Mouse (Mus musculus): ENCODE results near the gene Caskin2. TPM values are rescaled to one million over a fixed set of nuclear protein-coding genes. Genes with fewer than 3 reads are reported as not detected.

The Caskin2 gene
- polyA plus RNA-seq, 1 experiment: 0.82 TPM

DNA sequence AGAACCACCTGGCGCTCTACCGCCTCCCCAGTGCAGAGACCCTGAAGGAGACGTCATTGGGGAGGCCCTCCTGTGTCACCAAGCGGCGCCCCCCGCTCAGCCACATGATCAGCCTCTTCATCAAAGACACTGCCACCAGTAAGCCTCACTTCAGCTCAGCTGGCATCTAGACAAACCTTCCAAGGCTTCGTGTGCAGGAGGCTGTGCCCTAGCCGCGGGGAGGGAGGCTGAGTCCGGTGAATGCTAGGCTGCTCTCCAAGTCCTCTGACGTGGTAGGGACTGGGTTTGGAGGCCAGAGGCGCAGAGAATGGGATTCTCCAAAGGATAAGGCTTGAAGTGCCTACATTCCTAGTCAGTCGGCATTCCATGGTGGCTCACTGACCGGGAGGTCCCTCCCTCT is 21.1 kb downstream of the Caskin2 start:
- no peak for TF ChIP-seq GATA1 (IDR thresholded peaks at IDR 0.05; ENCODE audit: low read length)

DNA sequence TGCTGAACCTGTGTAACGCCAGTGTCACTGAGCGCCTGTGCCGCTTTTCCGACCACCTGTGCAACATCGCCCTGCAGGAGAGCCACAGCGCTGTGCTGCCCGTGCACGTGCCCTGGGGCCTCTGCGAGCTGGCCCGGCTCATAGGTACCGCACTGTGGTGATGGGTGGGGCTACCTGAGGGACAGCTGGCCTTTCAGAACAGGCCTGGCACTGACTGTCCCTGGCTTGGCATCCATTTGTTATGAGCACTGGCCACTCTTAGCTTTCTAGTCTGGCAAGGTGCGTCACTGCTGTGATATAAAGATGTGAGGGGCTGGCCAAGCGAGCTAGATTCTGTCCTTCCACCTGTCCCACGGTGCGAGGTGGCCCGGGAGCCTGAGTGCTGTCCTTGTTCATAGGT is 21.5 kb downstream of the Caskin2 start:
- TF ChIP-seq GATA1 (IDR thresholded peaks at IDR 0.05; ENCODE audit: low read length): no peak

DNA sequence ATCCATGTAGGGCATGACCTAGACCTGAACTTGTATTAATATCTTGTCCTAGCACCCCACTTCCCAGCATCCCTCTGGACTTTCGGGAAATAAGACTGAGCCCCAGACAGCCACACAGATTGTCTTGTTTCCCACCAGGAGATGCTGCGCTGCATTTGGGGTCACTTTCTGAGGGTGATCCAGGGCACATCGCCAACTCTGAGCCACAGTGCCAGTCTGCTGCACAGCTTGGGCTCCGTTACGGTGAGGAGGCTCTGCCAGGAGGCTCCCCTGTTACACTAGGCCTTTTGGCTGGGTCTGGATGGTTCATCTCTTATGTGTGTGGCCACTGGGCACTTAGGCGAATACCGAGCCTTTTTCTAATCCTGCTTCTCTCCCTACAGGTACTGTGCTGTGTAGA is 23.7 kb downstream of the Caskin2 start:
- no peak for TF ChIP-seq GATA1 (IDR thresholded peaks at IDR 0.05; ENCODE audit: low read length)

DNA sequence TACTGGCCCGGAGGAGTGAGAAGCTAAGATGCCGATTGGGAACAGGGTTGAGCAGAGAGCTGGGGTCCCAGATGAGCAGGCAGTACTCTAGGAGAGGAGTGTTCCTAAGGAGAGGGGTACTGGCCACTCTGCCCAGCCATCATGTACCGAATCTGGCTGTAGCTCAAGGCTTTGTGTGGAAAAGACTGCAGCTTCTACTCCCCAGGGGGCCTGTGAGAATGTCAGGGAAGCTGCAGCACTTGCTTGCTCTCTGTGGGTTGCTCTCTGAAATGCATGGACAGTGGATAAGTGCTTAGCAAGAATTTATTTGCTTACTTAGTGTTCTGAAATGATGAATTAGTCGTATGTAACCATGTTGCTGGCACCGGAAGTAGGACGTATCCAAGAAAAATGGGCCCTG is 27.0 kb downstream of the Caskin2 start:
- no peak for TF ChIP-seq GATA1 (IDR thresholded peaks at IDR 0.05; ENCODE audit: low read length)

DNA sequence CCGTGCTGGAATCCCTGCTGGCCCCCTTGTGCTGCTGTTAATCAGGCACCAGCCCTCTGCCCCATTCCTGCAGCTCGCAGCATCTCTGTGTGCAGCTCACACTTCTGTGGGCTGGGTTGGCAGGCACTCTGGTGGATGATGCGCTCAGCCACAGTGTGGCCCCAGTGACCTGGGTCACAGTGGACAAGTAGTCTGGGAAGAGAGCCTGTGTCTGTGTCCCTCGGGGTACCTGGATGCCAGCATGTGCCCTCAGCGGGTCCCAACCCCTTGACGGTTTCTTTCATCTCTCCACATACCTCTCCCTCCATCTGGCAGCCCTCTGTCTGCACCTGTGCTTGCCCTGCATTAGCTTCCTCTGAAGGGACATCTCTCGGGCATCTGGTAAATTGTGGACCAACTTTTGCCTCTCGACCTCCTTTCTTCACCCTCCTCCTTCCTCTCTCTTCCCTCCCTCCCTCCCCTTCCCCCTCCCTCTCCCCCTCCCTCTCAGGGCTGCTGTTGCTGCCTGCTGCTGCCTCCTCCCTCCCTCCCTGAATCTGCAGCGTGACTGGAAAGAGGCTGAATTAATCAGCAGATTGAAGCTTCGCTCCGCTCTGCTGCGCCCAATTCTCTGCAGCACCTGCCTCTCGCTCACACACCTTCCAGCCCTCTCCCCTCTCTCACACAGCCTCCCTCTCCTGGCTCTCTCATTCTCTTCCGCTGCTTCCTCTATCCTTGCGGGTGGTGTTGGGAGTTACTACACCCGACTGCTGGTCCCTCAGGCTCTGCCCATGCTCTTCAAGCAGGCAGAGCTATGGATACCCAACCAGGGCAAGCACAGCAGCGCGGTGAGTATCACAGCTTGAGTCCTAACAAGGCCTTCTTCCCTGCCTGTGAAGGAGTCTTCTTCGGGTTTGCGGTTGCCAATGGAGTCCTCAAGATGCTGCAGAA is 33.0 kb downstream of the Caskin2 start:
- no peak for TF ChIP-seq GATA1 (IDR thresholded peaks at IDR 0.05; ENCODE audit: low read length)

DNA sequence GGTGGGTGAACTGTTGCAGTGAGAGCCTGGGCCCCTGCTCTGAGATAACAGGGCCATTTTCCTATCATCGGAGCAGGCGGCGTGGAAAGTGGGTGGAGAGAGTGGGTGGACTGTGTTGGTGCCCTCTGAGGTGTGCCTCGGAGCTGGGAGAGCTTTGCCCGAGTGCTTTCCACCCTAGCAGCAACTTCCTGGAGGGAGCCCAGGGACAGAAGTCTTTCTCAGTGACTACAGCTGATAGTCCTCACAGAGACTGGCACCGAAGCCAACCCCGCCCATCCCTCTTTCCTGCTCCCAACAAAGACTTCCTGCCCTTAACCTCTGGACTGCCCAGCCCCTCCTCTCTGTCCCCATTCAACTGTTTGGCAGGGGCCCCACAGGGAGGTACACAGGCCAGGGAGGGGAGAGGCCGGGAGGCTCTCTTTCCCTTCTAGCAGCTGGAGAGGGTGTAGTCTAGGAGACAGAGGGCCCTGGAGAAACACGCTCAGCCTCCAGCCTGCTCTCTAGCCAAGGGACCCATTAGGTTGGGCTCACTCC is 34.3 kb downstream of the Caskin2 start:
- peak; percentile 4 for TF ChIP-seq GATA1 (IDR thresholded peaks at IDR 0.05; ENCODE audit: low read length)

DNA sequence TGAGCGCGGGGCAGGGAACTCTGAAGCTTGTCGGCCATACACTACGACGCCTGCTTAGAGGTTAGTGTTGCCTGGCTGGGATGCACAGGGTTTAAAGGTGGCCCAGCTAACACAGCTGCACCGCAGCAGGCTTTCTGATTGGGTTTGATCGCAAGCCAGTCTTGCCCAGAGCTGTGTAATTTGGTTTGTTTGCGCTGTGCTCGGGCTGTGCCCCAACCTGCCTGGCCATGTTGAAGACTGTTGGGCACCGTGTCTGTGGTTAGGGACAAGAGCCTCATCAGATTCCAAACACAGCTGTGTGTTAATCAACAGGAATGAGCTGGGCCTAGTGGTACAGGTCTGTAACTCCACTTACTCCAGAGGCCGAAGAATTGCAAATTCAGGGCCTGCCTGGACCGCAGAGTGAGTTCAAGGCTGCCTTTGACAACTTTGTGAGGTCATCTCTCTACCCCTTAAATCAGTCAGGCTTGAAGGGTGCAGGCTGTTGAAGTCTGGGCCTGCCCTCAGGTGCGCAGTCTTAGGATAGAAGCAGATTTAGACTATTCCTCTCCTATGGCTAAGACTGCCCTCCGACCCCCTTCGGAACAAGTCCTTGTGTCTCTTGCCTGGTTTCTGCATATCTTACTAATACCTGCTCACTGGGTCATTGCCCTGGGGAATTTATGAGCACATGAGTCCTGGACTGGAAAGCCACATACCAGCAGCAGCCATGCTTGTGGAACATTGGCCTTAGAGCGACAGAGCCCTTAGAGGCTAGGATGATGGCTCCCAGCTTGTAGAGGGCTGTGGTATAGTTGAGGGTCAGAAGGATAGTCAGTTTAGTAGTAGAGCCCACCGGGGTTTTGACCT is 35.7 kb downstream of the Caskin2 start:
- no peak for TF ChIP-seq GATA1 (IDR thresholded peaks at IDR 0.05; ENCODE audit: low read length)

DNA sequence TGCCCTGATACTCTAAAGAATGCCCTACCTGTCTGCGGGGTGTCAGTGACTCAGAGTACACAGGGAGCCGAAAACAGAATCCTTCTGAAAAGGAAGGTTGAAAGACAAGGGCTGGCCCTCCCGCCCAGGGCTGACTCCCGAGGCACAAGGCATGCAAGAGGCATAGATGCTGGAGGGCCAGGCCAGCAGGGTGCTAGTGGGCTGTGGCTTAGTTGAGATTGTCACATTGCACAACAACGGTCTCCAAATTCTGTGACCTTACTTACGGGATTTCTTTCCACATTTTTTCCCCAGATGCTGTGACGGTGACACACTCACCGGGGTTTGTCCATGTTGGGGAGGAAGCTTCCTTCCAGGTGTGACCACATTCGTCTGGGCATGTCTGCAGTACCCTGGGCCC is 36.5 kb downstream of the Caskin2 start:
- TF ChIP-seq GATA1 (IDR thresholded peaks at IDR 0.05; ENCODE audit: low read length): no peak

DNA sequence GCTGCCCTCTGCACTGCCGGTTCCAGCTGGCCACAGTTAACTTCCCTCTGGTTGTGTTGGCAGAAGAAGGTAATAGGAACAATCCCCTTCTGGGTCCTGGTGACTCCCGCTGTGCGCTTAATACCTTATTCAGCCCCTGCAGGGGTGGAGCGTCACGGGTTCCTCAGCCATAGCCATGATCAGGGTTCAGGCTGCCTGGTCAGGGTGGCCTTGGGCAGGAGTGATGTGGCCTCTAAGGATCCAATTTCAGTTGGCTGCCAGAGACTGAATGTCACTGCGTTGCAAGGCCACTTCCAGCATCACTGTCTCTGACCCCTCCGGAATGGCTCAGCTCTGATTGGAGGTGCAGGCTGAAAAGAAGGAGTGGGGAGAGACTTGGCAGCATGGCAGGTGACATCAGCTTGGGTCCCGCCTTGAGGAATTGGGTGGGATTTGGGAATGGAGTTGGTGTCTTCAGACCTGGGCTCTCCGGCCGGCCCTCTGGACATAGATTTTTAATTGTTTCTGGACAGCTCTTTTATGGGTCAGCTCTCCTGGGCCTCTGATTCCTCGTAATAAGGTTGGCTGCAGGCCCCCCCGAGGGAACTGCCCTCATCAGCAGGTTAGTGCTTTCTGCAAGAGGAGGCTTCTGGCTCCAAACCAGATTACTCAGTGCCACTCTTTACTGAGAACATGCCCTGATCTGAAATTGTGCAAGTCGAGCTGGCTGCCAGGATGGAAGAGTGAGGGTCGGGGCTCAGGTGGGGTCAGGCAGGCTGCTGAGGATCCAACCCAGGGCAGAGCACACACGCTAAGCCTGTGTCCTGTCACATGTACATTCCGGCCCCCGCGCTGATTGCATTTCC is 37.4 kb downstream of the Caskin2 start:
- no peak for TF ChIP-seq GATA1 (IDR thresholded peaks at IDR 0.05; ENCODE audit: low read length)

DNA sequence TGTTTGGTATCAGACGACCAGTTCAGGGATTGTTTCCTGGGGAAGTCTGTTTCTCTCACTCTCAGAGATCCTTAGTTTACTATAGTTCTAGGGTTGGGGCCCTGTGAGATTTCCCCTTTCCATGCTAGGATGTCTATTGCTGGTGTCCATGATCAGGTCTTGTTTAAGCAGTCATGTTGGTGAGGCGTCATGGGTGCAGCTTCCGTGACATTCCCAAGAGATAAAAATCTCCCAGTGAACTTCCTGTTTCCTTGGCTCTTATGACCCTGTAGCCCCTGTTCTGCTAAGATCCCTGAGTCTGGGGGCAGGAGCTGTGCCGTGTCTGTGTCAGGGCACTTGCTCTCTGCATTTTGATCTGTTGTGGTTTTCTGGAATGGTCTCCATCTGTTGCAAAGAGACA is 38.8 kb downstream of the Caskin2 start:
- TF ChIP-seq GATA1 (IDR thresholded peaks at IDR 0.05; ENCODE audit: low read length): no peak

DNA sequence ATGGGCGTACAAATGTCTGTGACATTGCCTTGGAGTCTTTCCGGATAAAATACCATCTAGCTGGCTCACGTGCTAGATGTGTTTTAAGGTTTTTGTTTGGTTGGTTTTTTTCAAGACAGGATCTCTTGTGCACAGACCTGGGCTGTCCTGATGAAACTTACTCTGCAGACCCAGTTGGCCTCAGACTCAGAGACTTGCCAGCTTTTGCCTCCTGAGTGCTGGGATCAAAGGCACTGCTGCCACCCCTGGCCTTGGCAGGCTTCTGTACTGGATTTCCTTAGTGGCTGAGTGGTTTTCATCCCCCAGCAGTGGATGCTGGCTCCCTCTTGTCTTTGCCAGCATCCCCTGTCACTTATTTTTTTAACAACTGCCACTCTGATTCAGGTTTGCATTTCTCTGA is 44.5 kb downstream of the Caskin2 start:
- no peak for TF ChIP-seq GATA1 (IDR thresholded peaks at IDR 0.05; ENCODE audit: low read length)

DNA sequence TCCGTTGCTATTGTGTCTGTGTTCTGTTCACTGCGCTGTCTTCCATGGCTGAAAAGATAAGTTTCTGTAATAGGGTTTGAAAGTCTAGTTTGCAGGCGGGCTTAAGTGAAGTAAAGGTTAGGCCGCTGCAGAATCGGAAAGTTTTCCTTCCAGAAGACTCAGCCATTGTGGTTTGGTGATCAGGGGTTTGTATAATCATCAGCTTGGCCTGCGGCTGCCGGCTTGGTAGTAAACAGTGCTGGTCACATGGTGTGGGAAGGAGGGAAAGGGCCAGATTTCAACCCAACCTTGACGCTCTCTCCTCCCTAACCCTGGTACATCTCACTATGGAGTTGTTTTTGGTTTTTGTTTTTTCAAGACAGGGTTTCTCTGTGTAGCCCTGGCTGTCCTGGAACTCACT is 46.5 kb downstream of the Caskin2 start:
- no peak for TF ChIP-seq GATA1 (IDR thresholded peaks at IDR 0.05; ENCODE audit: low read length)

DNA sequence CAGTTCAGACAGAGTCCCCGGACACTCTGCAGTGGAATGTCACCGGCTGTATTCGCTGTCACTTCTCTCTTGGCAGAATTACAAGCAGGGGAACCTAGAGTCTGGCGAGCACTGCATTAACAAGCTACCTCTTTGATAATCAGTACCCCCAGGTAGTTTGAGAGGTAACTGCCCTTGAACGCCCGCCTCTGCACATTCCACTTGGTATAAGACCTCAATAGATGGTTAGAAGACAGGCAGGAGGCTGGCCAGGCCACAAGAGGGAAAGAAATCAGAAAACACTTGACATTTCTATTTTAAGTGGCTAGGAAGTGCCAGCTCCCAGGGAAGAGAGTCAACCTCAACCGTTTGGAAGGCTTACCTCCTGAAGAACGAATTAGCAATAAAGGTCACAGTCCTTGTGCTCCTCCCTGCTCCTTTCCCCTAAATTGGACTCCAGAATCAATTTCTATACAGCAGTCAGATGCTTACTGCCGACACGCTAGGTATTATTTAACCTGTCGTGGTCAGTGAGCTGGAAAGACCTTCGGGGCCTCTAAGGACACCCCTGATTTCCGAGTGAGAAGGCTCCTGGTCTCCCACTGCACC is 47.0 kb downstream of the Caskin2 start:
- no peak for TF ChIP-seq GATA1 (IDR thresholded peaks at IDR 0.05; ENCODE audit: low read length)

DNA sequence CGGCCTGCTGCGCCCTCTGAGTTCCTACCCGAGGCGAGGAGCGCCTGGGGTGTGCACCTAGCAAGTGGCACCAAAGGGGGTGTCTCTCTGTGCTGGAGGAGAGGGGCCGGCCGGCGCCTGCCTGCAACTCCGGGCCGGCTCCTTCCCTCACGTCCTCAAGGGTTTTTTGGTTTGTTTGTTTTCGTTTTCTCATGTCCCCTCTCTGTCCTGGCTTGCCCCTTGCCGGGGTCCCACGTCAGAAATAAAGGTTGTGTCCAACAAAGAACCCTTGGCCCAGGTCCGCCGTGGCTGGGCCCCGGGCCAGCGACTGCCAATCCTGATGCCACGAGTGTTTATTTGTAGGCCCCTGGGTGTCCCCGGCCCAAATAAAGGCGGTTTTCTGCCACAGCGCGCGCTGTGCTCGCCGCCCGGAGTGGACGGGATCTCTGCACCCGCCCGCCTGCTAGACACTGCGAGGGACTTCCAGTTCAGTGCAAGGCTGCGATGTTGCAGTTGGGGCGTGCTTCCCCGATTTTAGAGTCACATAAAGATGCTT is 47.8 kb downstream of the Caskin2 start:
- TF ChIP-seq GATA1 (IDR thresholded peaks at IDR 0.05; ENCODE audit: low read length): no peak
